Mouse (Mus musculus): ENCODE data around the gene Dad1.

The Dad1 gene

GRCm38 (mm10) chr14:54206309-54206708 lies 47.6 kb downstream of the Dad1 start:
- no peak for DNase-seq (ENCODE audit: low spot score in 2 of 2)

DNA sequence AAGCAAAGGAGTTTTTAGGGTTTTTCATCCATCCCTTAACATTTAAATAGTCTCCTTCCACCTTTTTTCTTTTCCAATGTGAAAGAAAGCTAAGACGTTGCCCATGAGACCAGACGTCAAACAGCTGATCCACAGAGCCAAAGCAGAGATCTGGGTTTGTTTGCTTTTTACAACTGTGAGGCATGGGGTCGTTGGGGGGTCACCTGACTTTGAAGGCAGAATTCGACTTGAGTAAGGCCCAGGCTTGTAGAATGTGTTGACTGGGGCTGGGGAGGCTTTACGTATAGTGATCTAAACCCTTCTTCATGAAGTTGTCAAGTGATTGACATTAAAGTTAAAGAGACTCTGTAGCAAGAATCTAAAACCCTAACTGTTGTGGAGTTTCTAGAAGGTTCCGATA lies 48.0 kb downstream of the Dad1 start:
- DNase-seq (ENCODE audit: low spot score in 2 of 2) = no peak

DNA sequence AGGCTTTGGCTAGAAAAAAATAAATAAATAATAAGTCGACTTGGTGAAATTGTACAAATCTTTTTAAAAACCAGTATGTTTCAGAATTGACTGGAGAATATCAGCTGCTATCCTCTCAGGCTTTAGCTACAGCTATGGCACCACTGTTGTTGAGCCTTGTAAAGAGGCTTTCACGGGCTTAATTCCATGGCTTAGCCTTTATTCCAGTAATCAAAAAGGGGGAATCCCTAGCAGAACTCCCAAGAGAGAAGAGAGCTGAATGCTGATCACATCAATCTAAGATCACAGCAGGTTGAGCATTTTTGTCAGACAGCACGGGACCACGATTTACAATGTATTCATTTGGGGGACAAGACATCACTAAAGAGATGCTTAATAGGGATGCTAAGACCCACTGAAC lies 49.1 kb downstream of the Dad1 start:
- DNase-seq (ENCODE audit: low spot score in 2 of 2) = no peak

DNA sequence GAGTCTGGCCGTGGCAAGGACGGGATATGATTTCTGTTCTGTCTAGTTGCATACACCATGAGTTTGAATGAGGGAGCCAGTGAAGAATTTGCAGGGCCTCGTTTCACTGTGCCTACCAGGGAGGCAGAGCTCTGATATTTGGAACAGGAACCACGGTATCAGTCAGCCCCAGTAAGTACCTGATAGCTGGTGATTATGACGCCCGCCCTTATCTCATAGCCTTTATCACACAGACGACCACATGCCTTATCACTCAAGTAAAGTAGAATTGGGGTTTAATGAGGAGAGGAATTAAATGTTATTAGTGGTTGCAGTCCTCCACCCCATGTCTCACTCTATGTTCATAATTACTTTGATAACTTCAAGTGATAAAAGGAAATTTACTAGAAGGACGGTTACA lies 49.6 kb downstream of the Dad1 start:
- no peak for DNase-seq (ENCODE audit: low spot score in 2 of 2)

DNA sequence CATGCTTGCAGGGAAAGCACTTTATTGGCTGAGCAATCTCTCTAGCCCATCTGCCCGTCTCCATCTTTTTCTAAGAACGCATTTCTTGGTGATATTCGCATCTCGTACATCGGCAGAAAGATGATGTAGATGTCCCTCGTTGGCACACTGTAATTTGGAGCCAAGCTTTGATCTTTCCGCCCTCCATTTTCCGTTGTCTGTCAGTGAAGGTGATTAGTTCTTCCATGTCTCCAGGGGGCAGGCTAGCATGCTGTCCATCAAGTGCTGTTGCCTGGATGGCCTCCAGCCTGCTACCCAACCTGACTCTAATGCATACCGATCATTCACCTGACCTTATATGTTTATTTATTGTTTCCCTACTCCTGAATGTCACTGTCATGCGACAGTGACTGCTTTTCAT lies 50.1 kb downstream of the Dad1 start:
- DNase-seq (ENCODE audit: low spot score in 2 of 2) = no peak

- DNase-seq (ENCODE audit: low spot score in 2 of 2) = no peak
Measured at GRCm38 (mm10) chr14:54203207-54203606, 50.7 kb downstream of the Dad1 start.

- no peak for DNase-seq (ENCODE audit: low spot score in 2 of 2)
Measured at GRCm38 (mm10) chr14:54200363-54200762, 53.5 kb downstream of the Dad1 start.

DNA sequence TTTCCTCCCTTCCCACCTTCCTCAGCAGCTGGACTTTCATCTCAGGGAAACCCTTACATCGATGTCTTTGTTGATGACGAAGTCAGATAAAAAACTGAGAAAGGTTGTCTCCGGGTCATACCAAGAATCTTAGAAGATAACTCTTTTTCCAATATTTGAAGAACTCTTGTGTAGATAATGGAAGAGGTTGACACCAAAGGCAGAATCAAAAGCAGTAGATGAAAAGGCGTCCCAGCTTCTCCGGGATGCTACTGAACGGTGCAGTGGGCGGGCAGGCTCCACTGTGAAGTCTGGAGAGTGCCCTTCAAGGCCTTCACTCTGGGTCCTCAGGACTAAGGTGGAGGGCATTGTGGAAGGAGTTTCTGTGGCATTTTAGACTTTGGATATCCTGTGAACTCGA lies 54.2 kb downstream of the Dad1 start:
- DNase-seq (ENCODE audit: low spot score in 2 of 2) = no peak

- DNase-seq (ENCODE audit: low spot score in 2 of 2) = no peak
Measured at GRCm38 (mm10) chr14:54197740-54198139, 56.2 kb downstream of the Dad1 start.

- no peak for DNase-seq (ENCODE audit: low spot score in 2 of 2)
Measured at GRCm38 (mm10) chr14:54195838-54196423, 58.0 kb downstream of the Dad1 start.

GRCm38 (mm10) chr14:54193354-54194133 lies 60.4 kb downstream of the Dad1 start:
- no peak for DNase-seq (ENCODE audit: low spot score in 2 of 2)

DNA sequence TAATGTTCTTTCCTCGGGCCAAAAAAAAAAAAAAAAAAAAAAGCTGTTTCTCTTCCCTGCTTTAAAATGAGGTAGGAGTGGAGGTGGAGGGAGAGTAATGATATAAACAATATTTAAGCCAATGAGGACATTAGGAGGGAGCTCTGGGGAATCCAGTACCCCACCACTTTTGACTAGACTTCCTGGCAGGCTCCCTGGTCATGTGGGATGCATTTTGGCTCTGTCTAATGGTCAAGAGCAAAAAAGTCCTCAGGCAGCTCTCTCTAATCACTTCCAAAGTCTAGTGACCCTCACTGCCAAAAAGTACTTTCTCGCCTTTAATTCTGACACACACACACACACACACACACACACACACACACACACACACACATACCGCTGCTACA lies 61.4 kb downstream of the Dad1 start:
- no peak for DNase-seq (ENCODE audit: low spot score in 2 of 2)

DNA sequence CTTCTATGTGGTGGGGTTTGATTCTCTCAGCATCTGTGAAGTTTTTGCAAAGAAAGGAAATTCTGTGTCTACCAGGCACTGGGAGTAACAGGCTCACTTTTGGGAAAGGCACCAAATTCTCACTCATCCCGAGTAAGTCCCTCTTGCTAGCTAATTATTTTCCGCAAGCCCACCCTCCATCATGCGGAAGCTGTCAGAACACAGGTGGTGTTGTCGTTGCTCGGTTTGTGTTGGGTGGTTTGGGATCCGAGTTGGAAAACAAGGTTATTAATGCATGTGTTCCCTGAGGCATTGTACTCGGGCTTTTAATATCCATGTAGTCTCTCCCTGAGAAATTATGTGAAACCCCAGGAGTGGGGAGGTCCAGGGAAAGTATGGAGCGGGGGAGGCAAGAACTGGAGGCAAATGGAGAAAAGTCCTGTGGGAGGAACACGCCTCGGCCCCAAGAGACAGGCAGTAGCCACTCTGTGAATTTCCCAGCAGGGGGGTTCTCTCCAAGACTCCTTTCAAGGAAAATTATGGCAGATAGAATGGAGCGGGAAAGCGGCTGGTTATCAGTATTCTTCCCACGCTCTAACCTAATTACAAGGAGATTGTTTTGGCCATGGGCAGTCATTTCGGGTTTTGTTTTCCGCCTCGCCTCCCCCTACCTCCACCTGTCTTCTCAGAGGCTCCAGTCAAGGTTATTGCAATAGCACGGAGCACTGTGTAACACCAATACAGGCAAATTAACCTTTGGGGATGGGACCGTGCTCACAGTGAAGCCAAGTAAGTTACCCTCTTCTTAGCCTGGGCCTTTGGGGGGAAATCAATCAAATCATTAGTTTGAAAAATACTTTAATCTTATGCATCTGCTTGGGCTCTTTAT lies 62.1 kb downstream of the Dad1 start:
- DNase-seq (ENCODE audit: low spot score in 2 of 2) = no peak

DNA sequence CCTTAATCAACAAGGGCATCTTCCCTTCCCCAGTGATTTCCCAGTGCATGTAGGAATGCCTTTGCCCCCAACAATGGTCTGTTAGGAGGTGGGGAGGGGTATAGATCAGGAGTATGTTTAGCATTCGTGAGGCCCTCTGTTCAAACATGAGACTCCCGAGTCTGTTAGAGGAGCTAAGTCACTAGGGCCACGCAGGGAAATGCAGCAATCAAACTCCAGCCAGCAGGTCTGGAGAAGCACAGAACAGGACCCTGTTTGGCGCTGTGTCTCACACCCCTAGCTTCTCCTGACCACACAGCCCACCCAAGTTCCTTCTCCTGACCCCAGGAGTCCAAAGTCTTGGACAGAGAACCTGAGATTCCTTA lies 62.9 kb downstream of the Dad1 start:
- no peak for DNase-seq (ENCODE audit: low spot score in 2 of 2)

- no peak for DNase-seq (ENCODE audit: low spot score in 2 of 2)
Measured at GRCm38 (mm10) chr14:54190305-54191025, 63.4 kb downstream of the Dad1 start.

DNA sequence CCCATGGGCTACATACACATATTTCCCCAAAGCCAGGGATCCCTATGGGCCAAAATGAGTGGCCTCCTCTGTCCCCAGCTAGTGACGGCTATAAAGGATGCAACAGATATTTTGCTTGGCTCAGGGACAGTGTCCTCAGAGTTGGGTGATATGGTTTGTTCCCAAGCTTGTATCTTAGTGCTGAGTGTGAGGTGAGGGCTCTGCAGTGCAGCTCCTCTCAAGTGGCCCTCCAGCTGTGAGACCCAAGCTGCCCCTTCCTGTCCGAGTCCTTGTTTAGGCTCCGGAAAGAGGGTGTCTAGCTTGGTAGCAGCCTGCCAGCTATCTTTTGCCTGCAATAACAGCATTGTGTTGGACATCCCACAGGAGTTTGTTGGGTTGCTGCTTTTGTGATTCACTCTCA lies 64.6 kb downstream of the Dad1 start:
- DNase-seq (ENCODE audit: low spot score in 2 of 2) = no peak

GRCm38 (mm10) chr14:54187211-54187610 lies 66.7 kb downstream of the Dad1 start:
- DNase-seq (ENCODE audit: low spot score in 2 of 2) = no peak
